Mouse (Mus musculus) neural tube, embryonic 11.5 days (tissue): ENCODE data around the gene Ptprt. TPM values are rescaled to one million over a fixed set of nuclear protein-coding genes. Genes with fewer than 3 reads are reported as not detected.

Experiments
- ATAC-seq: fragments of 200-750 bp; cut with Nextera tagmentation; 2 replicates; pipeline ENCODE4 v1.8.0; 2017; ENCODE audit warnings: moderate number of reproducible peaks, mild to moderate bottlenecking, moderate TSS enrichment, moderate library complexity; ENCODE audit not compliant: insufficient read depth, low FRiP score, low TSS enrichment
- DNase-seq: peaks from one replicate; pipeline ENCODE4 v3.0.0-alpha.2; 2015; ENCODE audit warnings: low spot score
- H3K27ac ChIP-seq: fragments of 300-500 bp; sonication (generic); 2 replicates; pipeline ENCODE4 v1.5.1; 2014; ENCODE audit warnings: low read depth, mild to moderate bottlenecking, low read length
- H3K27me3 ChIP-seq: fragments of 300-500 bp; sonication (generic); 2 replicates; pipeline ENCODE4 v1.6.1; 2014; ENCODE audit warnings: mild to moderate bottlenecking, low read length, mixed read lengths; ENCODE audit not compliant: control insufficient read depth, insufficient read depth
- H3K36me3 ChIP-seq: fragments of 300-500 bp; sonication (generic); 2 replicates; pipeline ENCODE4 v1.6.1; 2014; ENCODE audit warnings: mild to moderate bottlenecking, low read length, moderate library complexity, mixed read lengths; ENCODE audit not compliant: control insufficient read depth, insufficient read depth
- H3K4me1 ChIP-seq: fragments of 300-500 bp; sonication (generic); 2 replicates; pipeline ENCODE4 v1.6.1; 2014; ENCODE audit warnings: low read length, mixed read lengths; ENCODE audit not compliant: control insufficient read depth, insufficient read depth
- H3K4me2 ChIP-seq: fragments of 300-500 bp; sonication (generic); 2 replicates; pipeline ENCODE4 v1.6.1; 2014; ENCODE audit warnings: low read depth, mild to moderate bottlenecking, moderate library complexity
- H3K4me3 ChIP-seq: fragments of 300-500 bp; sonication (generic); 2 replicates; pipeline ENCODE4 v1.5.1; 2014; ENCODE audit warnings: low read depth, low read length
- H3K9ac ChIP-seq: fragments of 300-500 bp; sonication (generic); 2 replicates; pipeline ENCODE4 v1.6.1; 2014; ENCODE audit warnings: mild to moderate bottlenecking, low read length
- H3K9me3 ChIP-seq: fragments of 300-500 bp; sonication (generic); 2 replicates; pipeline ENCODE4 v1.6.1; 2016; ENCODE audit warnings: low read length; ENCODE audit not compliant: control insufficient read depth
- WGBS: fragments of 180-500 bp; shearing (Covaris S2); extraction: QIAGEN DNeasy Blood & Tissue Kit; methylation state at CpG from one replicate; pipeline ENCODE4 v1.1.7; 2014; 5-methylcytosine and 5-hydroxymethylcytosine counted together
- polyA plus RNA-seq: library from polyadenylated mRNA; unstranded; fragments of >200 nt; fragmentation: Nextera tagmentation; extraction: Ambion mirVana; gene quantifications from 2 replicates; pipeline ENCODE4 v1.2.1, GENCODE M21; 2014

The Ptprt gene
- polyA plus RNA-seq, 1 experiment from 2014 or later, result 1.6 TPM

GRCm38 (mm10) chr2:162118041-162118440, 542.9 kb downstream of the Ptprt start:
- Histone ChIP-seq H3K4me3 (no peak overlapping the region), H3K9me3 (no peaks in the 10 kb centered on the region)
- WGBS, result 82% methylated on average over 2 of the region's 2 CpGs

GRCm38 (mm10) chr2:162082391-162082790, 578.6 kb downstream of the Ptprt start:
- ATAC-seq, result no peak
- no peak overlapping the region for H3K4me2 ChIP-seq
- no peak overlapping the region for H3K27ac ChIP-seq
- no peak overlapping the region for H3K4me3 ChIP-seq
- no peak for DNase-seq
- no peak overlapping the region for H3K9ac ChIP-seq
- H3K4me1 ChIP-seq, result no peaks in the 10 kb centered on the region
- no peaks in the 10 kb centered on the region for H3K36me3 ChIP-seq
- no peaks in the 10 kb centered on the region for H3K27me3 ChIP-seq
- 83% methylated on average over 3 of the region's 3 CpGs for WGBS
- H3K9me3 ChIP-seq, result no peaks in the 10 kb centered on the region

More at GRCm38 (mm10) chr2:162118041-162118440, 542.9 kb downstream of the Ptprt start:
- Histone ChIP-seq H3K27ac (no peak overlapping the region), H3K4me2 (no peak overlapping the region), H3K36me3 (no peaks in the 10 kb centered on the region), H3K9ac (no peak overlapping the region), H3K27me3 (no peaks in the 10 kb centered on the region), H3K4me1 (no peaks in the 10 kb centered on the region)
- DNase-seq, result no peak
- ATAC-seq, result no peak

- H3K4me3 ChIP-seq, result no peak overlapping the region
- H3K9ac ChIP-seq, result no peak overlapping the region
- ATAC-seq (no peak), DNase-seq (no peak)
- H3K27me3 ChIP-seq, result no peaks in the 10 kb centered on the region
- no peaks in the 10 kb centered on the region for H3K9me3 ChIP-seq
- no peak overlapping the region for H3K27ac ChIP-seq
- 82% methylated on average over 1 of the region's 1 CpGs for WGBS
- H3K4me2 ChIP-seq, result no peak overlapping the region
- no peaks in the 10 kb centered on the region for H3K4me1 ChIP-seq
- no peaks in the 10 kb centered on the region for H3K36me3 ChIP-seq
These were observed 580.1 kb downstream of the Ptprt start for GRCm38 (mm10) chr2:162080717-162081398.

GRCm38 (mm10) chr2:162078571-162079280, 582.2 kb downstream of the Ptprt start:
- 92% methylated on average over 5 of the region's 5 CpGs for WGBS
- no peaks in the 10 kb centered on the region for H3K36me3 ChIP-seq
- H3K9me3 ChIP-seq, result no peaks in the 10 kb centered on the region
- H3K4me3 ChIP-seq, result no peak overlapping the region
- DNase-seq, result no peak
- H3K4me2 ChIP-seq, result no peak overlapping the region
- no peak overlapping the region for H3K27ac ChIP-seq
- no peaks in the 10 kb centered on the region for H3K27me3 ChIP-seq
- no peak for ATAC-seq
- no peak overlapping the region for H3K9ac ChIP-seq
- H3K4me1 ChIP-seq, result no peaks in the 10 kb centered on the region

GRCm38 (mm10) chr2:162052816-162053215, 608.1 kb downstream of the Ptprt start:
- ATAC-seq (no peak), DNase-seq (no peak)
- Histone ChIP-seq H3K9me3 (no peaks in the 10 kb centered on the region), H3K27me3 (no peaks in the 10 kb centered on the region), H3K4me2 (no peak overlapping the region), H3K9ac (no peak overlapping the region), H3K27ac (no peak overlapping the region), H3K4me3 (no peak overlapping the region), H3K4me1 (no peaks in the 10 kb centered on the region), H3K36me3 (no peaks in the 10 kb centered on the region)
- whole genome bisulfite sequencing, result 93% methylated on average over 3 of the region's 3 CpGs

- no peaks in the 10 kb centered on the region for H3K4me1 ChIP-seq
- no peaks in the 10 kb centered on the region for H3K9me3 ChIP-seq
- H3K27ac ChIP-seq, result no peak overlapping the region
- H3K27me3 ChIP-seq, result no peaks in the 10 kb centered on the region
- DNase-seq (no peak), ATAC-seq (no peak)
- H3K4me2 ChIP-seq, result no peak overlapping the region
- no peak overlapping the region for H3K9ac ChIP-seq
- H3K4me3 ChIP-seq, result no peak overlapping the region
- no peaks in the 10 kb centered on the region for H3K36me3 ChIP-seq
- 90% methylated on average over 4 of the region's 4 CpGs for WGBS
These were observed 610.7 kb downstream of the Ptprt start for GRCm38 (mm10) chr2:162050198-162050597.

- ATAC-seq, result no peak
- H3K9me3 ChIP-seq, result no peaks in the 10 kb centered on the region
- no peaks in the 10 kb centered on the region for H3K27me3 ChIP-seq
- 60% methylated on average over 4 of the region's 4 CpGs for WGBS
- no peak overlapping the region for H3K27ac ChIP-seq
- H3K4me3 ChIP-seq, result no peak overlapping the region
- H3K9ac ChIP-seq, result no peak overlapping the region
- no peak for DNase-seq
- no peaks in the 10 kb centered on the region for H3K4me1 ChIP-seq
- no peaks in the 10 kb centered on the region for H3K36me3 ChIP-seq
- H3K4me2 ChIP-seq, result no peak overlapping the region
These were observed 625.3 kb downstream of the Ptprt start for GRCm38 (mm10) chr2:162035615-162036014.

- Histone ChIP-seq H3K9ac (no peak overlapping the region), H3K4me3 (no peak overlapping the region), H3K9me3 (no peaks in the 10 kb centered on the region), H3K27ac (no peak overlapping the region), H3K4me1 (no peaks in the 10 kb centered on the region), H3K4me2 (no peak overlapping the region), H3K27me3 (no peaks in the 10 kb centered on the region), H3K36me3 (no peaks in the 10 kb centered on the region)
- WGBS, result 78% methylated on average over 4 of the region's 4 CpGs
- DNase-seq (peak; percentile 28), ATAC-seq (no peak)
These were observed 629.3 kb downstream of the Ptprt start for GRCm38 (mm10) chr2:162031636-162032035.

GRCm38 (mm10) chr2:162001016-162001415, 659.9 kb downstream of the Ptprt start:
- Histone ChIP-seq H3K9me3 (no peaks in the 10 kb centered on the region), H3K27ac (no peak overlapping the region), H3K27me3 (no peaks in the 10 kb centered on the region), H3K9ac (no peak overlapping the region), H3K36me3 (no peaks in the 10 kb centered on the region), H3K4me3 (no peak overlapping the region), H3K4me1 (no peaks in the 10 kb centered on the region), H3K4me2 (no peak overlapping the region)
- ATAC-seq (no peak), DNase-seq (no peak)
- 69% methylated on average over 7 of the region's 7 CpGs for WGBS
